Mouse (Mus musculus) stomach, postnatal 0 days (tissue): ENCODE data around the gene Reln.

Source experiments
- CTCF ChIP-seq: IDR thresholded peaks from 2 replicates; pipeline ENCODE4 v1.5.1; 2016; ENCODE audit warnings: antibody characterized with exemption, low read depth, mild to moderate bottlenecking, moderate library complexity
- EP300 ChIP-seq: optimal IDR thresholded peaks from 2 replicates; pipeline ENCODE3; 2016; ENCODE audit warnings: antibody characterized with exemption

GRCm38 (mm10) chr5:21915973-21916372 lies 428.5 kb downstream of the Reln start:
- peak; percentile 54 for TF ChIP-seq CTCF
- no peak for TF ChIP-seq EP300
